In genomic region chr10:7832171-7832676, GRCm38 (mm10) we compare ENCODE assay signal across 8 mouse cellular contexts. TPM values are rescaled to one million over a fixed set of nuclear protein-coding genes. Genes with fewer than 3 reads are reported as not detected.
DNase-seq lines count a peak whose midpoint lies in the region; ATAC-seq lines count a peak whose summit lies in the region.

Gene Zc3h12d, plus strand, starts transcription at chr10:7832470.

- no peak within 1 kb of the TSS for H3K9ac ChIP-seq in neural tube, embryonic 12.5 days

- H3K27me3 ChIP-seq in neural tube, embryonic 12.5 days (replicated peaks): no peaks in the 10 kb centered on the region

- H3K4me1 ChIP-seq in neural tube, embryonic 12.5 days: no peaks in the 10 kb centered on the region; the same call in 1 of the 2 replicates

- H3K27ac ChIP-seq in neural tube, embryonic 12.5 days: no peak within 1 kb of the TSS

- DNase-seq in heart, adult 18-20 months: peak; percentile 39 to 57
- DNase-seq in heart, adult 9 months (ENCODE audit: low spot score in 2 of 2): no peak
- DNase-seq in kidney, adult 11 months: peak; percentile 77
- DNase-seq in lung, adult 18-20 months: peak; percentile 51 to 60
- no peak for DNase-seq in cerebellum, postnatal 36 days
- no peak for DNase-seq in right cerebral cortex, postnatal 4 days

- no peaks in the 10 kb centered on the region for H3K9me3 ChIP-seq in neural tube, embryonic 12.5 days

- peak within 1 kb of the TSS; percentile 47 for H3K4me2 ChIP-seq in neural tube, embryonic 12.5 days (replicated peaks)

- no peaks in the 10 kb centered on the region; the same call in 1 of the 2 replicates for H3K36me3 ChIP-seq in neural tube, embryonic 12.5 days

- H3K4me3 ChIP-seq in neural tube, embryonic 12.5 days: no peak within 1 kb of the TSS

- WGBS in neural tube, embryonic 12.5 days: 5% methylated on average over 15 of the region's 15 CpGs

- ATAC-seq in granulocyte monocyte progenitor cell, adult 5-6 weeks (replicated peaks; ENCODE audit: poor library complexity, severe bottlenecking): peak; percentile 40
- peak; percentile 53; the same call in 1 of the 2 replicates for ATAC-seq in neural tube, embryonic 12.5 days (ENCODE audit: low FRiP score, low read depth)

RNA-seq across cellular contexts. Expression of gene Zc3h12d, which starts in this region (rescaled TPM):
- 1 to 10 TPM in 1 of 2 experiments, under 1 TPM in 1; 0.15 to 1.0 TPM for total RNA-seq in heart, adult 18-20 months (2021)
- not detected in 2 replicates for total RNA-seq in granulocyte monocyte progenitor cell, adult 5-6 weeks (2014; fragmentation: Nextera tagmentation)
- total RNA-seq in granulocyte monocyte progenitor cell, adult 5-6 weeks (2017): 0.30 and 0.36 TPM in 2 replicates
- polyA plus RNA-seq in neural tube, embryonic 12.5 days (2016; fragmentation: Nextera tagmentation; extraction: Ambion mirVana): 0.05 and 0.09 TPM in 2 replicates

Comparison
In these comparisons a context has a peak if more than half of its experiments do, and no peak if none do; other contexts are left out.
1. DNase-seq: peak in heart, adult 18-20 months (2 of 2), kidney, adult 11 months (single experiment) and lung, adult 18-20 months (2 of 2); none in heart, adult 9 months (0 of 2), cerebellum, postnatal 36 days (0 of 2) and right cerebral cortex, postnatal 4 days (single experiment).
2. Peak in ATAC-seq in granulocyte monocyte progenitor cell, adult 5-6 weeks; RNA of the gene not detected or under 1 TPM.
3. Peak in ATAC-seq and H3K4me2 ChIP-seq in neural tube, embryonic 12.5 days; RNA of the gene not detected or under 1 TPM.